Mouse (Mus musculus) forebrain, embryonic 14.5 days (tissue): ENCODE data around the gene Rps6kb1. TPM values are rescaled to one million over a fixed set of nuclear protein-coding genes. Genes with fewer than 3 reads are reported as not detected.

Experiments
- ATAC-seq: fragments of 200-750 bp; cut with Nextera tagmentation; 2 replicates; pipeline ENCODE4 v1.8.0; 2017; ENCODE audit warnings: mild to moderate bottlenecking, moderate library complexity
- DNase-seq: peaks from one replicate; pipeline ENCODE4 v3.0.0-alpha.2; 2015; ENCODE audit warnings: low spot score
- H3K27ac ChIP-seq: fragments of 300-500 bp; sonication (generic); 2 replicates; pipeline ENCODE4 v1.5.1; 2014; ENCODE audit warnings: low read depth, mild to moderate bottlenecking, control low read depth, low read length, moderate library complexity
- H3K27me3 ChIP-seq: fragments of 300-500 bp; sonication (generic); replicated peaks from 2 replicates; pipeline ENCODE4 v1.6.1; 2014; ENCODE audit warnings: low read length, control low read depth, mixed read lengths; ENCODE audit not compliant: control insufficient read depth, insufficient read depth
- H3K36me3 ChIP-seq: fragments of 300-500 bp; sonication (generic); 2 replicates; pipeline ENCODE4 v1.6.1; 2014; ENCODE audit warnings: low read length, control low read depth; ENCODE audit not compliant: control insufficient read depth, insufficient read depth
- H3K4me1 ChIP-seq: fragments of 300-500 bp; sonication (generic); 2 replicates; pipeline ENCODE4 v1.6.1; 2014; ENCODE audit warnings: antibody characterized with exemption, low read length, control low read depth; ENCODE audit not compliant: control insufficient read depth, insufficient read depth
- H3K4me2 ChIP-seq: fragments of 300-500 bp; sonication (generic); 2 replicates; pipeline ENCODE4 v1.6.1; 2014; ENCODE audit warnings: mild to moderate bottlenecking, control low read depth, low read length
- H3K4me3 ChIP-seq: fragments of 300-500 bp; sonication (generic); 2 replicates; pipeline ENCODE4 v1.5.1; 2014; ENCODE audit warnings: low read depth, low read length, control low read depth
- H3K9ac ChIP-seq: fragments of 300-500 bp; sonication (generic); 2 replicates; pipeline ENCODE4 v1.6.1; 2014; ENCODE audit warnings: mild to moderate bottlenecking, low read length, control low read depth, moderate library complexity
- H3K9me3 ChIP-seq: fragments of 300-500 bp; sonication (generic); replicated peaks from 2 replicates; pipeline ENCODE4 v1.6.1; 2016; ENCODE audit warnings: low read length, control low read depth, mixed read lengths; ENCODE audit not compliant: control insufficient read depth
- WGBS: fragments of 180-500 bp; shearing (Covaris S2); extraction: QIAGEN DNeasy Blood & Tissue Kit; methylation state at CpG from one replicate; pipeline ENCODE4 v1.1.7; 2014; 5-methylcytosine and 5-hydroxymethylcytosine counted together
- polyA plus RNA-seq: library from polyadenylated mRNA; unstranded; fragments of >200 nt; fragmentation: Nextera tagmentation; extraction: Ambion mirVana; gene quantifications from 2 replicates; pipeline ENCODE4 v1.2.1, GENCODE M21; 2014

Rps6kb1 gene
- polyA plus RNA-seq, 1 experiment from 2014 or later = 41.8 TPM

GRCm38 (mm10) chr11:86577231-86577630 is 32.6 kb upstream of the Rps6kb1 start:
- no peak for ATAC-seq
- no peak overlapping the region for H3K4me3 ChIP-seq
- H3K4me2 ChIP-seq = no peak overlapping the region
- no peaks in the 10 kb centered on the region for H3K27me3 ChIP-seq
- H3K4me1 ChIP-seq = no peaks in the 10 kb centered on the region
- H3K27ac ChIP-seq = no peak overlapping the region
- no peaks in the 10 kb centered on the region for H3K9me3 ChIP-seq
- 81% methylated on average over 4 of the region's 4 CpGs for WGBS
- no peak for DNase-seq
- no peak overlapping the region for H3K9ac ChIP-seq
- H3K36me3 ChIP-seq = no peaks in the 10 kb centered on the region

GRCm38 (mm10) chr11:86575632-86576378 is 31.2 kb upstream of the Rps6kb1 start:
- no peak for DNase-seq
- H3K36me3 ChIP-seq = no peaks in the 10 kb centered on the region
- no peaks in the 10 kb centered on the region for H3K9me3 ChIP-seq
- H3K4me1 ChIP-seq = no peaks in the 10 kb centered on the region
- no peak overlapping the region for H3K4me2 ChIP-seq
- H3K4me3 ChIP-seq = no peak overlapping the region
- 72% methylated on average over 7 of the region's 7 CpGs for WGBS
- H3K9ac ChIP-seq = no peak overlapping the region
- no peak for ATAC-seq
- H3K27me3 ChIP-seq = no peaks in the 10 kb centered on the region
- H3K27ac ChIP-seq = no peak overlapping the region

GRCm38 (mm10) chr11:86574408-86574807 is 29.8 kb upstream of the Rps6kb1 start:
- H3K27ac ChIP-seq = no peak overlapping the region
- H3K27me3 ChIP-seq = no peaks in the 10 kb centered on the region
- no peak overlapping the region for H3K4me2 ChIP-seq
- H3K36me3 ChIP-seq = no peaks in the 10 kb centered on the region
- no peak for ATAC-seq
- no peak for DNase-seq
- 74% methylated on average over 2 of the region's 2 CpGs for WGBS
- no peak overlapping the region for H3K4me3 ChIP-seq
- no peaks in the 10 kb centered on the region for H3K4me1 ChIP-seq
- no peak overlapping the region for H3K9ac ChIP-seq
- no peaks in the 10 kb centered on the region for H3K9me3 ChIP-seq

GRCm38 (mm10) chr11:86573646-86574231 is 29.1 kb upstream of the Rps6kb1 start:
- H3K4me3 ChIP-seq = no peak overlapping the region
- H3K4me1 ChIP-seq = no peaks in the 10 kb centered on the region
- H3K27me3 ChIP-seq = no peaks in the 10 kb centered on the region
- no peak overlapping the region for H3K27ac ChIP-seq
- H3K4me2 ChIP-seq = no peak overlapping the region
- no peak for ATAC-seq
- no peaks in the 10 kb centered on the region for H3K36me3 ChIP-seq
- 94% methylated on average over 6 of the region's 6 CpGs for WGBS
- H3K9ac ChIP-seq = no peak overlapping the region
- H3K9me3 ChIP-seq = no peaks in the 10 kb centered on the region
- DNase-seq = no peak

GRCm38 (mm10) chr11:86572623-86573022 is 28.0 kb upstream of the Rps6kb1 start:
- DNase-seq (no peak), ATAC-seq (no peak)
- Histone ChIP-seq H3K27ac (no peak overlapping the region), H3K9me3 (no peaks in the 10 kb centered on the region), H3K9ac (no peak overlapping the region), H3K4me1 (no peaks in the 10 kb centered on the region), H3K36me3 (no peaks in the 10 kb centered on the region), H3K4me2 (no peak overlapping the region), H3K4me3 (no peak overlapping the region), H3K27me3 (no peaks in the 10 kb centered on the region)
- 67% methylated on average over 2 of the region's 2 CpGs for WGBS

- Histone ChIP-seq H3K27me3 (no peaks in the 10 kb centered on the region), H3K36me3 (no peaks in the 10 kb centered on the region), H3K4me3 (no peak overlapping the region), H3K27ac (no peak overlapping the region), H3K9me3 (no peaks in the 10 kb centered on the region), H3K9ac (no peak overlapping the region), H3K4me1 (no peaks in the 10 kb centered on the region), H3K4me2 (no peak overlapping the region)
- 86% methylated on average over 4 of the region's 4 CpGs for WGBS
- ATAC-seq = no peak
- DNase-seq = no peak
These were observed 27.3 kb upstream of the Rps6kb1 start for GRCm38 (mm10) chr11:86571871-86572270.

GRCm38 (mm10) chr11:86571047-86571855 is 26.6 kb upstream of the Rps6kb1 start:
- ATAC-seq (no peak), DNase-seq (no peak)
- Histone ChIP-seq H3K9me3 (no peaks in the 10 kb centered on the region), H3K27ac (no peak overlapping the region), H3K36me3 (no peaks in the 10 kb centered on the region), H3K27me3 (no peaks in the 10 kb centered on the region), H3K4me3 (no peak overlapping the region), H3K9ac (no peak overlapping the region), H3K4me2 (no peak overlapping the region), H3K4me1 (no peaks in the 10 kb centered on the region)
- 55% methylated on average over 15 of the region's 15 CpGs for WGBS

GRCm38 (mm10) chr11:86570261-86570746 is 25.7 kb upstream of the Rps6kb1 start:
- no peak for DNase-seq
- Histone ChIP-seq H3K9me3 (no peaks in the 10 kb centered on the region), H3K9ac (no peak overlapping the region), H3K4me2 (no peak overlapping the region), H3K4me1 (no peaks in the 10 kb centered on the region), H3K4me3 (no peak overlapping the region), H3K36me3 (no peaks in the 10 kb centered on the region), H3K27me3 (no peaks in the 10 kb centered on the region), H3K27ac (no peak overlapping the region)
- WGBS = 81% methylated on average over 9 of the region's 9 CpGs
- no peak for ATAC-seq
